Mouse (Mus musculus) heart, embryonic 12.5 days (tissue): ENCODE data around the gene Orai2. TPM values are rescaled to one million over a fixed set of nuclear protein-coding genes. Genes with fewer than 3 reads are reported as not detected.
"Not testable (repeated sequence)": the region's sequence is repeated elsewhere in the genome, so short reads cannot be mapped to it uniquely, and the experiment has no call there.

Experiments used
- ATAC-seq: fragments of 200-750 bp; cut with Nextera tagmentation; 2 replicates; pipeline ENCODE4 v1.8.0; 2017; ENCODE audit warnings: moderate TSS enrichment, moderate library complexity; ENCODE audit not compliant: insufficient number of reproducible peaks, low FRiP score
- H3K27ac ChIP-seq: fragments of 300-500 bp; sonication (generic); 2 replicates; pipeline ENCODE4 v1.5.1; 2016; ENCODE audit warnings: mild to moderate bottlenecking, moderate library complexity; ENCODE audit not compliant: poor library complexity, severe bottlenecking
- H3K27me3 ChIP-seq: fragments of 300-500 bp; sonication (generic); replicated peaks from 2 replicates; pipeline ENCODE4 v1.6.1; 2016; ENCODE audit warnings: mild to moderate bottlenecking, moderate library complexity
- H3K36me3 ChIP-seq: fragments of 300-500 bp; sonication (generic); 2 replicates; pipeline ENCODE4 v1.6.1; 2016; ENCODE audit warnings: mild to moderate bottlenecking, moderate library complexity
- H3K4me1 ChIP-seq: fragments of 300-500 bp; sonication (generic); replicated peaks from 2 replicates; pipeline ENCODE4 v1.6.1; 2016; ENCODE audit warnings: mild to moderate bottlenecking
- H3K4me2 ChIP-seq: fragments of 300-500 bp; sonication (generic); 2 replicates; pipeline ENCODE4 v1.6.1; 2016; ENCODE audit warnings: mild to moderate bottlenecking, moderate library complexity
- H3K4me3 ChIP-seq: fragments of 300-500 bp; sonication (generic); 2 replicates; pipeline ENCODE4 v1.5.1; 2016; ENCODE audit warnings: mild to moderate bottlenecking
- H3K9ac ChIP-seq: fragments of 300-500 bp; sonication (generic); 2 replicates; pipeline ENCODE4 v1.6.1; 2016; ENCODE audit warnings: mild to moderate bottlenecking, moderate library complexity
- H3K9me3 ChIP-seq: fragments of 300-500 bp; sonication (generic); replicated peaks from 2 replicates; pipeline ENCODE4 v1.6.1; 2016; ENCODE audit warnings: mild to moderate bottlenecking, moderate library complexity
- WGBS: fragments of 180-500 bp; shearing (Covaris S2); methylation state at CpG from one replicate; pipeline ENCODE4 v1.1.7; 2016; 5-methylcytosine and 5-hydroxymethylcytosine counted together
- polyA plus RNA-seq: library from polyadenylated mRNA; unstranded; fragments of >200 nt; fragmentation: Nextera tagmentation; extraction: Ambion mirVana; gene quantifications from 2 replicates; pipeline ENCODE4 v1.2.1, GENCODE M21; 2016

The Orai2 gene
- polyA plus RNA-seq, 1 experiment from 2014 or later = 3.0 TPM

GRCm38 (mm10) chr5:136171363-136172341 is 1.1 kb upstream of the Orai2 start:
- H3K4me3 ChIP-seq = peak overlapping the region; percentile 59
- no peak overlapping the region for H3K9ac ChIP-seq
- peak overlapping the region; percentile 94 for H3K4me2 ChIP-seq
- ATAC-seq = peak; percentile 30; the same call in 1 of the 2 replicates
- no peaks in the 10 kb centered on the region for H3K27me3 ChIP-seq
- no peaks in the 10 kb centered on the region for H3K36me3 ChIP-seq
- 29% methylated on average over 17 of the region's 17 CpGs for WGBS
- peaks cover 5% of the 10 kb centered on the region for H3K4me1 ChIP-seq
- peaks cover 7% of the 10 kb centered on the region for H3K9me3 ChIP-seq
- no peak overlapping the region for H3K27ac ChIP-seq

DNA sequence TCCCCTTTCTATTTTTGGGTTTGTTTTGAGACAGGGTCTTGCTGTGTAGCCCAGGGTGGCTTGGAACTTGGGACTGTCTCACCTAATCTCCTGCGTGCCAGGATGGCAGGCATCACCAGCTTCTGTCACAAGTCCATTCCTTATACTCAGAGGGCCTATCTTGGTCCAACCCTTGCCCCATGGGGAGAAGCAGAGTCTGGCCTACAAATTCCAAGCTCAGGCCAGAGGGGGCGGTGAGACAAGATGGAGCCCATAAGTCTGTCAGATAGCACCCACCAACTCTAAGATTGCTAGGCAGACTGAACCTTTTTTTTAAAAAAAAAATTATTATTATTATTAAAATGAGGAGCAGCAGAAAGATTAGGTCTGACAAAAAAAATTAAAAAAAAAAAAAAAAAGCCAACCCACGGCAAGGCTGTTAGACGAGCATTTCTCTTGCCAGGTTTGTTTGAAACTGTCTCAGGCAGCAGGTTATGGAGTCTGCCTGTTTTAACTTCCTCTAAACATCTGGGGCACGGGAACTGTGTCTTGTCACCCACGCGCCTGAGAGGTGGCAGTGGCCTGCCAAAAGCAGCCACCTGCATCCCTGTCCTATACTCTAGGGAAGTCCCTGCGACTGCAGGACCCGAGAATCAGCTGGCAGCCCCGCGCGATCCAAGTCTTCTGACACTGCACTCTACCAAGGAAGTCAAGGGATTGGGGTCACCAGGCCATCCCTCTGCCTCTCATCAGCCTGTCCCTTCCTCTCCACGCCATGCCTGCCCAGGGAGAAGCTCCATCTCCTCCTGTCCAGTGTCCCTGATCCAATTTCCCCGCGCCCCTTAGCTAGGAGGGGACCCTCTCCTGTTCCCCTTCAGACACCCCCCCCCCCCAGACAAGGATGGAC is 644 bp downstream of the Orai2 start:
- WGBS = 13% methylated on average over 15 of the region's 15 CpGs
- Histone ChIP-seq H3K27ac (no peak overlapping the region), H3K4me3 (peak overlapping the region; percentile 59), H3K4me2 (peak overlapping the region; percentile 94), H3K4me1 (peaks cover 5% of the 10 kb centered on the region), H3K27me3 (no peaks in the 10 kb centered on the region), H3K9ac (peak overlapping the region; percentile 66), H3K36me3 (no peaks in the 10 kb centered on the region), H3K9me3 (peaks cover 7% of the 10 kb centered on the region)
- ATAC-seq = peak; percentile 49

DNA sequence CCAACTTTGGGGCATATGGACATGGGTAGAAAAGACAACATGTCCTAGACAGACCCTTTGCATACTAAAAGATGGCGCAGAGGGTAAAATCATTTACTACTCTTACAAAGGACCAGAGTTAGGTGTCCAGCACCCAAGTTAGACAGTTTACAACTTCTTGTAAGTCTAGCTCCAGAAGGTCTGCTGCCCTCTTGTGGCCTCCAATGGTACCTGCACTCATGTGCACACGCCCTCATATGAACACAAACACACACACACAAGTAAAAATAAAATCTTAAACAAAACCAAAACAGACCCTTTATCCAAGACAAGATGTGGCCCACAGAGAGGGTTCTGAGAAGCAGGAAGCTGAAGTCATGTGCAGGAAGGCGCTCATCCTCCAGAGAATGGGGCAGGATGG is 2.4 kb downstream of the Orai2 start:
- WGBS = 89% methylated on average over 3 of the region's 3 CpGs
- Histone ChIP-seq H3K27ac (no peak overlapping the region), H3K4me3 (no peak overlapping the region), H3K4me1 (peaks cover 5% of the 10 kb centered on the region), H3K4me2 (no peak overlapping the region), H3K9me3 (peaks cover 7% of the 10 kb centered on the region), H3K36me3 (no peaks in the 10 kb centered on the region), H3K27me3 (no peaks in the 10 kb centered on the region), H3K9ac (no peak overlapping the region)
- no peak for ATAC-seq

DNA sequence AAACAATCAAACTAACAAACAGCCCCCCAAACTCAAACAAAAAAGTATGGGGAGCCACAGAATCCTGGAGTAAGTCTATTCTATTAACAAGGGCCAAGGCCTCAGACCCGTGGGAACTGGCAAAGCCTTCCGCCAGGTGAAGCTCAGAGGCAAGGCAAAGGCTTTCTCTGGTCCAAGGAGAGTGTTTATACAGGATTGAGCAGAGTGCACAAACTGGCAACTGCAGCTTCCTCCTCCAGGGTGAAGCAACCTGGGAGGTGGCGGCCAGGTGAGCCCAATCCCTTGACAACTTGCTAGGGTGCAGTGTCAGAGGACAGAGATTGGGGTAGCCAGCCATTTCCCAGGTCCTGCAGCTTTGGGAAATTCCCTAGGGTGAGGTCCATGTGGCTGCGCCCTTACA is 3.2 kb downstream of the Orai2 start:
- no peak overlapping the region for H3K9ac ChIP-seq
- WGBS = 82% methylated on average over 4 of the region's 4 CpGs

DNA sequence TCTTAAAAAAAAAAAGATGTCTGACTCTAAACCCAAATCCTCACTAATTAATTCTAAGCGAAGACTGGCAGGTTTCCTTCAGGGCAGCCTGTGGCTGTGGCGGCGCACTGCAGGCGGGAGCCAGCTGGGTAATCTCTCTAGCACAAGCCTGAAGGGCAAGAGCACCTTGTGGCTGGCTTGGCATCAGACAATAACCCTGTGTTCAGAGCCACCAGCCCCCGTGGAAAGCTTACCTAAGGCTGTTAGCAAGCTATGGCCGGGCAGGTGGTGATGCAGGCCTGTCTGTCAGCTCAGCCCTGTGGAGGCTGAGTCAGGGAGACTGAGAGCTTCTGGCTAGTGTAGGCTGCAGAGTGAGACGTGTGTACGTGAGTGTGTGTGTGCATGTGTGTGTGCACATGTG is 5.3 kb downstream of the Orai2 start:
- Histone ChIP-seq H3K4me1 (no peaks in the 10 kb centered on the region), H3K27me3 (no peaks in the 10 kb centered on the region), H3K36me3 (0 out of 2 replicates have a peak, but pooled peaks cover 3% of the 10 kb centered on the region), H3K4me2 (no peak overlapping the region), H3K9ac (no peak overlapping the region), H3K4me3 (no peak overlapping the region), H3K27ac (no peak overlapping the region), H3K9me3 (peaks cover 7% of the 10 kb centered on the region)
- ATAC-seq = no peak
- 79% methylated on average over 8 of the region's 8 CpGs for WGBS

More for the DNA sequence above, 3.2 kb downstream of the Orai2 start:
- H3K4me3 ChIP-seq = no peak overlapping the region
- peaks cover 5% of the 10 kb centered on the region for H3K4me1 ChIP-seq
- no peak for ATAC-seq
- H3K27ac ChIP-seq = no peak overlapping the region
- H3K9me3 ChIP-seq = peaks cover 7% of the 10 kb centered on the region
- no peaks in the 10 kb centered on the region for H3K36me3 ChIP-seq
- H3K4me2 ChIP-seq = no peak overlapping the region
- no peaks in the 10 kb centered on the region for H3K27me3 ChIP-seq

DNA sequence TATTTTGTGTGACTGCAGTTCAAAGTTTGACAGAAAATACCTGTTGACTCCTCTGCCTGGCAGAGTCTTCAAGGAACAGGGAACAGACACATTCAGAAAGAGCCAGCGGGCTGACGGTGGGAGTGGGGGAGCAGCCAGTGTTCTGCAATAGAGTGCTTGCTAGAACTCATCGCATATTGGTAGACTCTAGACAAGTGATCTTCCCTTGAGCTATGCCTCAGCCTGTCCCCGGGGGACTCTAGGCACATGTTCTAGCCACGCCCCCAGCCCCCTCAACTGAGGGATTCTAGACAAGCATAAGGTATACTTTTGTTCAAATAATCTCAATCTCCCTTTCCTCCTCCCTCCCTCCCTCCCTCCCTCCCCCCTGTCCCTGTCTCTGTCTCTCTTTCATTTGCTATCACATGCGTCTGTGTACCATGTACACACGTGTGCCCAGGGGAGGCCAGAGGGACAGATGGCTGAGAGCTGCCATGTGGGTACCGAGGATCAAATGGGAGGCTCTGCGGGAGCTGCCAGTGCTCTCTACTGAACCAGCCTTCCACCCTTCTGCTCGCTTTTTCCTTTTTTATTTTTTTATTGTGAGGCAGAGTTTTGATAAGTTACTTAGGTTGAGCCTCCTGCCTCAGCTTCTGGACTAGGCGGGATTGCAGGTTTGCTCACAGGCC is 6.6 kb downstream of the Orai2 start:
- Histone ChIP-seq H3K36me3 (0 out of 2 replicates have a peak, but pooled peaks cover 3% of the 10 kb centered on the region), H3K4me1 (no peaks in the 10 kb centered on the region), H3K4me2 (no peak overlapping the region), H3K27me3 (no peaks in the 10 kb centered on the region), H3K9ac (no peak overlapping the region), H3K9me3 (peaks cover 7% of the 10 kb centered on the region), H3K27ac (no peak overlapping the region), H3K4me3 (no peak overlapping the region)
- WGBS = 74% methylated on average over 11 of the region's 11 CpGs
- ATAC-seq = no peak

DNA sequence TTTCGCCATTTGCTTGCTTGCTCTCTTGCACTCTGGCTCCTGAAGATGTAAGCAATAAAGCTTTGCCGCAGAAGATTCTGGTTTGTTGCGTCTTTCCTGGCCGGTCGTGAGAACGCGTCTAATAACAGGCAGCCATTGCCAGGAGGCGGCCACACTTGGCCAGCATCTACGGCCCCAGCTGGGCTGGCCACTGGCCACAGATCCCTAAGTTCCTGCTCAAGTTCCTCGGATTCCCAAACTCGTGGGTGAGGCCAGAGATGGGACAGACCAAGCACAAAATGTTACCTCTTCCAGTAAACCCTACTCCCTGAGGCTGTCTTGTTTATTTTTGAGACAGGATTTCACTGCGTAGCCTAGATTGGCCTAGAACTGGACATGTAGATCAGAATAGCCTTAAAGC is 10.4 kb downstream of the Orai2 start:
- not testable (repeated sequence) for ATAC-seq, H3K27ac ChIP-seq, H3K27me3 ChIP-seq, H3K4me3 ChIP-seq, H3K4me1 ChIP-seq, H3K36me3 ChIP-seq, H3K9ac ChIP-seq, H3K9me3 ChIP-seq, H3K4me2 ChIP-seq
- 85% methylated on average over 11 of the region's 12 CpGs for WGBS

GRCm38 (mm10) chr5:136155399-136155798 is 15.1 kb downstream of the Orai2 start:
- Histone ChIP-seq H3K4me2 (no peak overlapping the region), H3K36me3 (0 out of 2 replicates have a peak, but pooled peaks cover under 1% of the 10 kb centered on the region), H3K9me3 (peaks cover 8% of the 10 kb centered on the region; the same call in 1 of the 2 replicates), H3K4me1 (no peaks in the 10 kb centered on the region), H3K27me3 (no peaks in the 10 kb centered on the region), H3K27ac (no peak overlapping the region), H3K9ac (no peak overlapping the region), H3K4me3 (no peak overlapping the region)
- WGBS = 70% methylated on average over 5 of the region's 5 CpGs
- ATAC-seq = no peak

GRCm38 (mm10) chr5:136152365-136152764 is 18.1 kb downstream of the Orai2 start:
- WGBS = 79% methylated on average over 8 of the region's 8 CpGs

DNA sequence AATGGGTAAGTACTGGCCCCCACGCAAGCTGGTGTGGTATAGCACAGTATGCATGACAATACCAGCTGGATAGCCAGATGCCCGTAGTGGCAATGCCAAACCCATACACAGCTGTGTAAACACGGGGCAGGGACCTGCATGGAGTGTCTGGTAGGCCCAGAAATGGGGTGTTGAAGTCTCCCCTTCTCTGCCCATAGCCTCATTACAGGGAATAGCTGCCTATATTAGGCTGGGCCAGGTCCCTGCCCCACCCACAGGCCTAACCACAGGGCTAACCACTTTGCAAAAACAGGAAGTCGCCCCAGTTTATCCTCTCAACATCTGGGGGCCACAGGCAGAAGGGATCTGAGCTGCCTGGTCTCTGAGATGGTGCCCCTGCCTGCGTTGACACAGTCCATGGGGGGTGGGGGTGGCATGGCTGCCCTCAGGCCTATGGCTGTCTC is 21.4 kb downstream of the Orai2 start:
- WGBS = 69% methylated on average over 5 of the region's 5 CpGs
- not testable (repeated sequence) for H3K4me3 ChIP-seq, ATAC-seq

More at GRCm38 (mm10) chr5:136152365-136152764, 18.1 kb downstream of the Orai2 start:
- Histone ChIP-seq H3K4me2 (no peak overlapping the region), H3K9me3 (peaks cover 8% of the 10 kb centered on the region; the same call in 1 of the 2 replicates), H3K9ac (no peak overlapping the region), H3K4me1 (no peaks in the 10 kb centered on the region), H3K27me3 (no peaks in the 10 kb centered on the region), H3K36me3 (no peaks in the 10 kb centered on the region), H3K4me3 (no peak overlapping the region), H3K27ac (no peak overlapping the region)
- ATAC-seq = no peak

More for the DNA sequence above, 21.4 kb downstream of the Orai2 start:
- H3K4me1 ChIP-seq, H3K27me3 ChIP-seq, H3K9ac ChIP-seq, H3K36me3 ChIP-seq, H3K27ac ChIP-seq, H3K9me3 ChIP-seq, H3K4me2 ChIP-seq: not testable (repeated sequence)
